Mouse (Mus musculus) brain, embryonic 14.5 days (tissue): Measurements from ENCODE around the gene Flad1. TPM values are rescaled to one million over a fixed set of nuclear protein-coding genes. Genes with fewer than 3 reads are reported as not detected.

ENCODE experiments used
- DNase-seq: peaks from one replicate; pipeline ENCODE4 v3.0.0-alpha.2; 2011; ENCODE audit warnings: low read depth
- CTCF ChIP-seq: fragments of 200-500 bp; IDR thresholded peaks from 2 replicates; pipeline ENCODE4 v1.5.1; 2012; ENCODE audit warnings: inconsistent platforms, mild to moderate bottlenecking, moderate library complexity, borderline replicate concordance; ENCODE audit not compliant: insufficient read depth, insufficient read length; ENCODE audit errors: extremely low read depth
- POLR2A ChIP-seq: fragments of 200-500 bp; IDR thresholded peaks from 2 replicates; pipeline ENCODE4 v1.6.1; 2012; ENCODE audit warnings: mild to moderate bottlenecking, inconsistent platforms, borderline replicate concordance; ENCODE audit not compliant: poor library complexity, insufficient read depth, insufficient read length, severe bottlenecking; ENCODE audit errors: extremely low read depth
- polyA plus RNA-seq: library from polyadenylated mRNA; depleted of rRNA; stranded (reverse); fragments of >200 nt; gene quantifications from 2 replicates; pipeline ENCODE4 v1.2.3, GENCODE M21; 2012

Gene Flad1
- polyA plus RNA-seq, 1 experiment, result 39.4 TPM

DNA sequence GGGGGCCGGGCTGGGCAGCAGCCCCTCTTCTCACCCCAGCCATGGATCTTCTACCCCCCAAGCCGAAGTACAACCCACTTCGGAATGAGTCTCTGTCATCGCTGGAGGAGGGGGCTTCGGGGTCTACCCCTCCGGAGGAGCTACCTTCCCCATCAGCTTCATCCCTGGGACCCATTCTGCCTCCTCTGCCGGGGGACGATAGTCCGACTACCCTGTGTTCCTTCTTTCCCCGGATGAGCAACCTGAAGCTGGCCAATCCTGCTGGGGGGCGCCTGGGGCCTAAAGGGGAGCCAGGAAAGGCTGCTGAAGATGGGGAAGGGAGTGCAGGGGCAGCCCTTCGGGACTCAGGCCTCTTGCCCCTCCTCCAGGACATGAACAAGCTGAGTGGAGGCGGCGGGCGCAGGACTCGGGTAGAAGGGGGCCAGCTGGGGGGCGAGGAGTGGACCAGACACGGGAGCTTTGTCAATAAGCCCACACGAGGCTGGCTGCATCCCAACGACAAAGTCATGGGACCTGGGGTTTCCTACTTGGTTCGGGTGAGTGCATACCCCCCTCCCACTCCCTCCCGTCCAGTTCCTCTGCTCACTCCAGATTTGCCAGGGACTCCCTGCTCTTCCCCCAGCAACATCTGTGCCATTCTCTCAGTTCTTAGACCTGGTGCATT, 10.3 kb upstream of the Flad1 start:
- TF ChIP-seq POLR2A (no peak), CTCF (no peak)
- peak; percentile 19 for DNase-seq

DNA sequence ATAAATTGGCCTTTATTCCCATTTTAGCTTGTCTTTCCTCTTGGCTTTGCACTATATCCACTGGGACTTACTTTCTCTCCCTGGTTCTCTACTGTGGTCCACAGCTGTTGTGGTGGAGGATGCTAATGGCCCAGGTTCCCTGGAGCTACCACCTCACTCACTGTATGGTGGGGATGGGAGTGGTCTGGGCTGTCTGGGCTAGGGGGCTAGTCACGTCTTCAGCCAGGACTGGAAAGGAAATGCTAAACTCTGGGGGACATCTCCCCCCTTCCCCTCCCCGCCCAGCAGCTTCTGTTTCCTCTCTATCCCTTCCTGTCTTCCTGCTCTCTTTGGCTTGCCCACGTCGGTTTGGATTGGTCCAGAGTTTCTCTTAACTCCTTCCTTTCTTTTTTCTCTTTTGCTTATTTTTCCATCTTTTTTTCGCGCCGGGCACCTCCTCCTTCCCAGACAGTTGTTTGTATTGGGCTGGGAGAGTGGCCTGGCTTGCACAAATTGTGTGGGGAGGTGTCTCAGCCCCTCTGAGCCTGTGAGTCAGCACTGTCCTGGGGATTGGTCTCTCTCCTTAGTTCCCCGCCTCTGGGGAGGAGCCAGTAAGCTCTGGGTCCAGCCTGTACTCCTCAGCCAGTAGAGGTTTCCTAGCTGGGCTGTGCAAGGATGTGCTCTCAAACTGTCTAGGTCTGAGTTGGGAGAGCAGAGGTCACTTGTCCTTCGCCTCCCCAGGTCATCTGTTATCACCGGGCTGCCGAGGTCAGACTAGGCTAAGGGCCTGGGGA, 9.5 kb upstream of the Flad1 start:
- TF ChIP-seq POLR2A (no peak), CTCF (no peak)
- peak; percentile 78 for DNase-seq

- no peak for TF ChIP-seq CTCF
- TF ChIP-seq POLR2A, result no peak
- no peak for DNase-seq
These were observed 8.8 kb upstream of the Flad1 start for GRCm38 (mm10) chr3:89420421-89420820.

DNA sequence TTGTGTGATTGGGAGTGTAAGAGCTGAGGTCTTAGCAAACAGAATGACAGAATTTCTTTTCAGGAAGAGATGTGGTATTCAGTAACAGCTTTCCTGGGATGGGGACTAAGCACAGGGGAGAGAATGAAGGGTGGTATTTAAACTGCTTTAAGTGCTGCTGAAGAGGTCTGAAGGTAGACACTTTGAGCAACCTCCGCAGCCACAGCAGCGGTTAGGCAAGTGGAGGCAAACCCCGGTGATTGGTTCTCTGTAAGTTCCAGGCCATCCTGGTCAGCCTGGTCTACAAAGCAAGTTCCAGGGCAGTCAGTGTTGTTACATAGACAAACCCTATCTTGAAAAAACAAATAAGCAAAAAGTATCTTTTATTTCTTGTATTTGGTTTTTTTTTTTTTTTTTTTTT, 8.3 kb upstream of the Flad1 start:
- no peak for TF ChIP-seq POLR2A
- TF ChIP-seq CTCF, result no peak

DNA sequence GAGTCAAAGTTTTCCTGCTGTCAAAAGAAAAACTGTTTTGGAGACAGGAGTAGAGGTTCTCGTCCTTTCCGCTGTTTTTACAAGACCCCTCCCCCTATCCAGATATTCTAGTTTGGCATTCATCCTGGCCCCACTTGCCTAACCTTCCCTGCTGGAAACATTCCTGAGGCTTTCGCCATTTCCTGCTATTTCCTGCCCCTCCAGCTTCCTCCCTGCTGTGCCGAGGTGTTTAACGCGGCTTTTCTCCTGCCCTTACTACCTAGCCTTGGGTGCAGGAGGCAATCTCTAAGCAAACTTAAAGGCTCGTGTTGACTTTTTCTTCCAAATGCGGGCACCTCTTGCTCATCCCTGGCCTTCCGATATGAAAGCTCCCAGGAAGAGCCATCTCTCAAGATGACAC, 7.9 kb upstream of the Flad1 start:
- peak; percentile 29 for DNase-seq
- TF ChIP-seq POLR2A (no peak), CTCF (no peak)

More for the DNA sequence above, 8.3 kb upstream of the Flad1 start:
- DNase-seq, result no peak

DNA sequence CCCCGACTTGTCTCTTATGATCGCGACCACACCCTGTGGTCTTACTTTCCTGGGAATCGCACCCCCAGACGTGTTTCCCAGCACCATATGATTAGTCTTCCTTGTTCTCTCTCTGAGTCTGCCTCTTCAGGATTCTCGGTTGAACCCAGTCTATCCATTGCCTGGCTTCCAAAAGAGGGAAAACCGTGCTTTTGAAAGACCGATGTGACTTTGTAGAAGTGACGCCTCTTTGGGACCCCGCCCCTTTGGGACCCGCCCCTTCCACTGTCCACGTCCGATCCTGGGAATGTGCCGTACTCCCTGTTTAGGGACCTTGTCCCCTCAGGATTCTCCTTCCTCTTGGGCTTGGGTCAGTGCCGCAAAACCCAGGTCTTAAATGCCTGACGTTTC, 7.2 kb upstream of the Flad1 start:
- no peak for TF ChIP-seq POLR2A
- no peak for TF ChIP-seq CTCF
- DNase-seq, result no peak

DNA sequence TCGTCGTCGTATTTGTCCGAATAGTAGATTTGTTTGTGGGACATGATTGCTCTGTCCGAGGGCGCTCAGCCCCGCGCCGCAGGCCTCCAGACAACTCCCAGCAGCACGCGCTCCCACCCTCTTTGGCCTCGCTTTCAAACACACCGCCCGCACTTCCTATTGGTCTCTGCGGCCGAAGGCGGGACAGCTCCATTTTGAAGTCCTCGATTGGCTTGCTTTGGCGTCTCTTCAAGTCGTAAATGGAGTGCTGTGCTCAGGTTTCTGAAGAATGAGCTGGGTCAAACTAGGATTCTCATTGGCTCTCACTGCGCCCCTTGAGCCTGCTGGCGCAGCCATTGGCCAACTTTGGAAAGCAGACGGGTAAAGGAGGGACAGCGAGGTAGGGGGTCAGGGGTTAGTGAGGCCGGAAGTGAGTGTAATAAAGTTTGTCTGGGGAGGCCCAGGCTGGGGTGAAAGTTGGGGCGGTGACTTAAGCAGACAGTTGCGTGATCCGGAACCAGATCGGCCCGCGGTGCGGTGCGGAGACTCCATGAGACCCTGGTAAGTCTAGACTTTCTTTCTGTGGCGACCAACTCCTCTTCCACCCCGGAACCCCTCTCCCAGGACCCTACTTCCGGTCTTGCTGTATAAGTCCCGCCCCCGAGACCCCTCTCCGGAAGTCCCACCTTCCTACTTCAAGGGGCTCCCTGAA, 6.6 kb upstream of the Flad1 start, which contains the start of the genes Cks1b and Shc1:
TSS of gene Cks1b (minus strand) at position 214 of the 691 bp plus-strand sequence.
TSS of gene Shc1 (plus strand) at position 274 of the 691 bp plus-strand sequence.
- peak; percentile 100 for DNase-seq
- TF ChIP-seq POLR2A (peak; percentile 28; the same call in 1 of the 2 replicates), CTCF (no peak)

DNA sequence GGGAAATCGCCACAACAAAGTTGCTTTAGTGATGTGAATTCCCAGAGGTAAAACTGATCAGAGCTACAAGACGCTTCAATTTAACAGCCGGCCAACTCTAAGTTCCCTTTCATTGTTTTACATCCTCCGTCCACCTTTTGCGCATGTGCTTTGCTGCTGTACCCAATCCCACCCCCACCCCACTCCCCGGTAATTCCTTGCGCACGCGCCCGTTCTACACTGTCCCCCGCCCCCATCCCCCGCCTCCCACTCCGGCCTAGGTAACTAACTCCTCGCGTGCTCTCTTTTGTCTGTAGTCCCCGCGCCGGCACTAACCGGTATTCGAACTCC, 6.1 kb upstream of the Flad1 start:
- DNase-seq, result peak; percentile 95
- TF ChIP-seq CTCF (no peak), POLR2A (0 out of 2 replicates have a peak, but pooled peaks have one; percentile 26)

DNA sequence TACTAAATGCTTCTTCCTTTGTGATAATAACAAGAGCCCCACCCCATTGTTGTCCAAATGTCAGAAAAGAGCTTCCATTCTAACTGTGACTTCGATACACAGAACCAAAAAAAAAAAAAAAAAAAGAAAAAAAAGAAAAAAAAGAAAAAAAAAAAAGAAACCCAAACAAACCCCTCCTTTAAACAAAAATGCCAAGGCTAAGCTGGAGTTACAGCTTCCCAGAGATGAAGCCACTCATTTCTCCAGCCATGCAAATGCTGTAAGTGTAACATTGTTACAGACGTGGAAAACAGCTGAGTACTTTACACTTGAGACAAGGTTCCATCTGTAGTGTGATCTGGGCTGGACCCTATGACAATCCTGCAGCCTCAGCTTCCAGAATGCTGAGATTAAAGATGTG, 5.5 kb upstream of the Flad1 start:
- TF ChIP-seq POLR2A (no peak), CTCF (no peak)
- DNase-seq, result no peak

DNA sequence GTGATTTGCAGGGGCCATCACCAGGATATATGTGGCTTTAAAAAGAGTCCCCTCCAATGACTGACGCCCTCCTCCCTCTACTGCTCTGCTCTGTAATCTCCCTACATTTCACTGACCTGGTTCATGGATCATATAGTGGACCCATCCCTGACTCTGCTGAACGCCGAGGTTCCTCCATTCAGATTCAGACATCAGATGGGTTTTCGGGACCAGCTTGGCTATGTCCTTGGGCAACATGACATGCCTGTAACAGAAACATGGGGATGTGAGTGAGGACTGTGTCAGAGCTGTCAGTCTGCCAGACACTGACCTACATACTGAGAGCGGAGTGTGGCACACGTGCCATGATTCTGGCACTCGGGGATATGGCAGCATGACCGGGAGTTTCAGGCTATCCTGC, 4.5 kb upstream of the Flad1 start:
- TF ChIP-seq CTCF (no peak), POLR2A (no peak)
- no peak for DNase-seq

- DNase-seq, result no peak
- TF ChIP-seq POLR2A, result no peak
- no peak for TF ChIP-seq CTCF
These were observed 806 bp downstream of the Flad1 start for GRCm38 (mm10) chr3:89410864-89411263.
